Mouse (Mus musculus) limb, embryonic 14.5 days (tissue): ENCODE measurements around the gene Man2a1. TPM values are rescaled to one million over a fixed set of nuclear protein-coding genes. Genes with fewer than 3 reads are reported as not detected.

Experiments
- ATAC-seq: fragments of 200-750 bp; cut with Nextera tagmentation; 2 replicates; pipeline ENCODE4 v1.8.0; 2017; ENCODE audit warnings: low read depth, moderate number of reproducible peaks, moderate TSS enrichment; ENCODE audit not compliant: low FRiP score
- DNase-seq: peaks from one replicate; pipeline ENCODE4 v3.0.0-alpha.2; 2015; ENCODE audit warnings: low spot score
- H3K27ac ChIP-seq: fragments of 300-500 bp; sonication (generic); replicated peaks from 2 replicates; pipeline ENCODE4 v1.5.1; 2014; ENCODE audit warnings: low read depth, mild to moderate bottlenecking, low read length, moderate library complexity, mixed read lengths
- H3K27me3 ChIP-seq: fragments of 300-500 bp; sonication (generic); 2 replicates; pipeline ENCODE4 v1.6.1; 2014; ENCODE audit warnings: low read length, mixed read lengths; ENCODE audit not compliant: control insufficient read depth, insufficient read depth
- H3K36me3 ChIP-seq: fragments of 300-500 bp; sonication (generic); 2 replicates; pipeline ENCODE4 v1.6.1; 2014; ENCODE audit warnings: mild to moderate bottlenecking, low read length, moderate library complexity, mixed read lengths; ENCODE audit not compliant: control insufficient read depth, insufficient read depth
- H3K4me1 ChIP-seq: fragments of 300-500 bp; sonication (generic); 2 replicates; pipeline ENCODE4 v1.6.1; 2014; ENCODE audit warnings: antibody characterized with exemption, low read length, mixed read lengths; ENCODE audit not compliant: control insufficient read depth, insufficient read depth
- H3K4me2 ChIP-seq: fragments of 300-500 bp; sonication (generic); replicated peaks from 2 replicates; pipeline ENCODE4 v1.6.1; 2014; ENCODE audit warnings: low read depth, mild to moderate bottlenecking, low read length, moderate library complexity; ENCODE audit not compliant: severe bottlenecking
- H3K4me3 ChIP-seq: fragments of 300-500 bp; sonication (generic); replicated peaks from 2 replicates; pipeline ENCODE4 v1.5.1; 2014; ENCODE audit warnings: low read length
- H3K9ac ChIP-seq: fragments of 300-500 bp; sonication (generic); 2 replicates; pipeline ENCODE4 v1.6.1; 2014; ENCODE audit warnings: mild to moderate bottlenecking, low read depth, low read length, moderate library complexity; ENCODE audit not compliant: severe bottlenecking
- H3K9me3 ChIP-seq: fragments of 300-500 bp; sonication (generic); 2 replicates; pipeline ENCODE4 v1.6.1; 2016; ENCODE audit warnings: low read length; ENCODE audit not compliant: control insufficient read depth
- POLR2A ChIP-seq: fragments of 200-500 bp; IDR thresholded peaks from 2 replicates; pipeline ENCODE4 v1.8.0; 2012; ENCODE audit warnings: inconsistent platforms, mild to moderate bottlenecking, moderate library complexity, borderline replicate concordance; ENCODE audit not compliant: insufficient read depth, insufficient read length; ENCODE audit errors: extremely low read depth
- WGBS: fragments of 180-500 bp; shearing (Covaris S2); extraction: QIAGEN DNeasy Blood & Tissue Kit; methylation state at CpG from one replicate; pipeline ENCODE4 v1.1.7; 2014; 5-methylcytosine and 5-hydroxymethylcytosine counted together
- polyA plus RNA-seq, 2 experiments: library from polyadenylated mRNA; depleted of rRNA in 1 of 2; stranded (reverse) in 1 of 2; unstranded in 1 of 2; fragments of >200 nt; fragmentation: Nextera tagmentation in 1 of 2; extraction: Ambion mirVana in 1 of 2; gene quantifications; 2 replicates each; pipeline versions ENCODE4 v1.2.1 to v1.2.3; 2012 to 2014

Gene Man2a1
- polyA plus RNA-seq, 2 experiments: 12.5 to 31.9 TPM

DNA sequence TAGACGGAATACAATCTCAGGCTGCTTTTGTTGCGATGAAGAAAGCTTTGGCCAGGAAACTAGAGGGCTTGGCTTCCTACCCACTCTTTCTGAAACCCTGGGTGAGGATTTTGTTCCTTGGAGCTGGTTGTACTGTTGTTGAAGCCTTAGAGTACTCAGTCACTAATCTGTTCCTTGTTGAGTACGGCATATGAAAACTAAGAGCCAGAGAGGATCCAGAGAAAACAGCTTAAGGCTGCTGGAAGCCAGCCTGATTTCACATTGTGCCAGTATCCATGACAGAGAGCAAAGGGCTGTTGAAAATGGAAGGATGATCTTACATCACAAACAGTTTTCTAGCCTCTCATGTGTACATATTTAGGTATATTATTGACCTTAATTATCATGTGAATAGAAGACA lies 7.7 kb upstream of the Man2a1 start:
- no peak for DNase-seq
- H3K36me3 ChIP-seq: no peaks in the 10 kb centered on the region
- no peak overlapping the region for H3K9ac ChIP-seq
- no peaks in the 10 kb centered on the region for H3K4me1 ChIP-seq
- no peaks in the 10 kb centered on the region for H3K9me3 ChIP-seq
- no peaks in the 10 kb centered on the region for H3K27me3 ChIP-seq
- ATAC-seq: no peak
- WGBS: 85% methylated on average over 3 of the region's 3 CpGs
- no peak overlapping the region for H3K4me2 ChIP-seq
- no peak overlapping the region for H3K27ac ChIP-seq
- H3K4me3 ChIP-seq: no peak overlapping the region
- TF ChIP-seq POLR2A: no peak

DNA sequence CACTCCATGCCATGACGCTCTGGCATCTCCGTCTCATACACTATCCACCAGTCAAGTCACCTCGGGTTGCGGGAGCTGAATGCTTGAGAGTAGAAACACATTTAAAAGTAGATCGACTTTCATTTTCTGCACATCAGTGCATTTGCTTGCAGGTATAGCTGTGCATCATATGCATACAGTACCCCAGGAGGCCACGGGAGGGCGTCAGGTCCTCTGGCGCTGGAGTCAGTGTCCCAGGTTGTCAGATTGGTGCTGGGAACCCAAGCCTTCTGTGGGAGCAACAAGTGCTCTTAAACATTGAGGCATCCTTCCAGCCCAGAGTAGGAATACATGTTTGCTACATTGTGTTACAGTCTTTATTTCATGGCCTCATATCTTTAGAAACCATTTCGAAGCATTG lies 2.8 kb upstream of the Man2a1 start:
- no peaks in the 10 kb centered on the region for H3K36me3 ChIP-seq
- H3K4me2 ChIP-seq: no peak overlapping the region
- no peak for TF ChIP-seq POLR2A
- no peak overlapping the region for H3K9ac ChIP-seq
- ATAC-seq: no peak
- H3K27me3 ChIP-seq: no peaks in the 10 kb centered on the region
- H3K4me1 ChIP-seq: 0 out of 2 replicates have a peak, but pooled peaks cover 11% of the 10 kb centered on the region
- H3K9me3 ChIP-seq: no peaks in the 10 kb centered on the region
- no peak overlapping the region for H3K4me3 ChIP-seq
- no peak overlapping the region for H3K27ac ChIP-seq
- 87% methylated on average over 9 of the region's 9 CpGs for WGBS
- DNase-seq: no peak

GRCm38 (mm10) chr17:64599916-64600315 lies 620 bp upstream of the Man2a1 start:
- H3K36me3 ChIP-seq: no peaks in the 10 kb centered on the region
- DNase-seq: peak; percentile 72
- H3K27ac ChIP-seq: peak overlapping the region; percentile 92
- TF ChIP-seq POLR2A: no peak
- H3K4me1 ChIP-seq: peaks cover 28% of the 10 kb centered on the region
- H3K9me3 ChIP-seq: no peaks in the 10 kb centered on the region
- H3K4me2 ChIP-seq: peak overlapping the region; percentile 91
- no peak for ATAC-seq
- H3K4me3 ChIP-seq: peak overlapping the region; percentile 93
- H3K9ac ChIP-seq: peak overlapping the region; percentile 93
- 24% methylated on average over 4 of the region's 4 CpGs for WGBS
- H3K27me3 ChIP-seq: no peaks in the 10 kb centered on the region

DNA sequence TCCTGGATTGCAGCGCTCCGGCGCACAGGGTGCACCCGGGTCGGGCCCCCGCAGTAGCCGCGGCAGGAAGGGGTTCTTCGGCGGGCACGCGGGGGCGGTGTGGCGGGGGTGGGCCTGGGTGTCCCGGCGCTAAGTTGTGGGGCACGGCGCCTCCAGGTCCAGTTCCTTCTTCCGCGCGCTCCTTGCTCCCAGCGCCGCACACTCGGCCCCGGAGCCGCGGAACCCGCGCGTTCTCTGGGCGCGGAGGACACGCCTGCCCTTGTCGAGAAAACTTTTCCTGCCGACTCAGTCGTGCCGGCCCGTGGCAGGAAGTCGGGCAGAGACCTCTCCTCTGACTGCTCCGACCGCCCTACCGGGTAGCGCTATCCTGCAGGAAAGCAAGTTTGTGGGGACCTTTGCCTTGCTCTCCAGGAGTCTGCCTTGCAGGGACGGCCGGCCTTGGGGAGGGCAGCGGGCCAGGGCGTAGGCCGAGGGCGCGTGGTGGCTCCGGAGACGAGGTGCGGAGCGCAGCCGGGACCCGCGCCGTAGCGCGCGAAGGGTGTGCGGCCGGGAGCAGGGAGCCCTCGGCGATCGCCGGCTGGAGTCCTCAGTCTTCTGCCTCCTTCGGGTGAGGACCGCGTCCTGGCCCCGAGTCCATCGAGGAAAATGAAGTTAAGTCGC lies 685 bp downstream of the Man2a1 start:
- WGBS: 0% methylated on average over 44 of the region's 73 CpGs
- peaks cover 32% of the 10 kb centered on the region for H3K4me1 ChIP-seq
- H3K9me3 ChIP-seq: no peaks in the 10 kb centered on the region
- no peaks in the 10 kb centered on the region for H3K27me3 ChIP-seq
- H3K4me3 ChIP-seq: peak overlapping the region; percentile 93
- ATAC-seq (peak; percentile 8; the same call in 1 of the 2 replicates), DNase-seq (peak; percentile 31)
- H3K27ac ChIP-seq: peak overlapping the region; percentile 92
- no peak for TF ChIP-seq POLR2A
- H3K4me2 ChIP-seq: peak overlapping the region; percentile 91
- H3K36me3 ChIP-seq: no peaks in the 10 kb centered on the region
- H3K9ac ChIP-seq: peak overlapping the region; percentile 93

GRCm38 (mm10) chr17:64601751-64602578 lies 1.4 kb downstream of the Man2a1 start:
- no peaks in the 10 kb centered on the region for H3K27me3 ChIP-seq
- peak overlapping the region; percentile 91 for H3K4me2 ChIP-seq
- TF ChIP-seq POLR2A: no peak
- no peaks in the 10 kb centered on the region for H3K9me3 ChIP-seq
- H3K27ac ChIP-seq: peak overlapping the region; percentile 92; the same call in 1 of the 2 replicates
- WGBS: under 1% methylated on average over 43 of the region's 44 CpGs
- peak overlapping the region; percentile 93 for H3K9ac ChIP-seq
- DNase-seq: peak; percentile 79
- H3K4me1 ChIP-seq: peaks cover 32% of the 10 kb centered on the region
- no peak; the same call in 1 of the 2 replicates for ATAC-seq
- no peaks in the 10 kb centered on the region for H3K36me3 ChIP-seq
- peak overlapping the region; percentile 93 for H3K4me3 ChIP-seq
